Mouse (Mus musculus) B cell, adult (primary cell): ENCODE data around the gene Rhebl1. TPM values are rescaled to one million over a fixed set of nuclear protein-coding genes. Genes with fewer than 3 reads are reported as not detected.

Experiments used
- total RNA-seq: library from RNA; stranded (reverse); gene quantifications from 4 replicates; pipeline ENCODE4 v1.2.4, GENCODE M21; 2023; ENCODE audit not compliant: inconsistent age

Rhebl1 gene
- total RNA-seq = 18.3 to 23.1 TPM (median 21.3 TPM) in 4 replicates

GRCm38 (mm10) chr15:98893940-98894745 lies at the start of gene Rhebl1:
Gene Rhebl1 (minus strand): TSS chr15:98894540.

DNA sequence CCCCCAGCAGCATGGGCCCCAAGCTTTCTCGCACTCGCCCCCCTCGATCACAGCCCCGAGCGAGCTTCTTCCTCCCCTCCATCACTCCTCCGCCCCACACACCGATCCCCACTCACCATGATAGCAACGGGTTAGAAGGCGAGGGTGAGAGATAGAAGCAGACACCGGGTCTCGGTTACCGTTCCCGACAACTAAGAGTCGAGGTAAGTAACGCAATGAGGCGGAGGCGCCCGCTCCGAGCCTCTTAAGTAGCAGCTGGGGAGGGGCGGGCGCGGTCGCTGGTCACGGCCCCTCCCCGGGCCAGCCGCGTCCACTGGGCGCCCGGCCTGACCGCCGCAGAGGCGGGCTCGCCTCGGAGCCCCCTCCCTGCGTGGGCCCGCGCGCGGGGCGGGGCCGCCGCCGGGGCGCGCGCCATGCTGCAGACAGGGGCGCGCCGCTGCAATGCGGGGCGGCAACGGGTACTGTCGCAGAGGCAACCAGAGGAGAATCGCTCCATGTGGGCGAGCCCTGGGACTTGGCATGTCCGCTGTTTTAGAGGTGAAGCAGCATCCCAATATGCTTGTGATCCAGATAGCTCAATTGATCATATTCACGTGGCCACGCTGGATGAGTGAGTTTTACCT lies 40.0 kb upstream of the Rhebl1 start, which contains the start of gene Tuba1b:
TSS of gene Tuba1b (minus strand) at position 349 of the 623 bp plus-strand sequence.

DNA sequence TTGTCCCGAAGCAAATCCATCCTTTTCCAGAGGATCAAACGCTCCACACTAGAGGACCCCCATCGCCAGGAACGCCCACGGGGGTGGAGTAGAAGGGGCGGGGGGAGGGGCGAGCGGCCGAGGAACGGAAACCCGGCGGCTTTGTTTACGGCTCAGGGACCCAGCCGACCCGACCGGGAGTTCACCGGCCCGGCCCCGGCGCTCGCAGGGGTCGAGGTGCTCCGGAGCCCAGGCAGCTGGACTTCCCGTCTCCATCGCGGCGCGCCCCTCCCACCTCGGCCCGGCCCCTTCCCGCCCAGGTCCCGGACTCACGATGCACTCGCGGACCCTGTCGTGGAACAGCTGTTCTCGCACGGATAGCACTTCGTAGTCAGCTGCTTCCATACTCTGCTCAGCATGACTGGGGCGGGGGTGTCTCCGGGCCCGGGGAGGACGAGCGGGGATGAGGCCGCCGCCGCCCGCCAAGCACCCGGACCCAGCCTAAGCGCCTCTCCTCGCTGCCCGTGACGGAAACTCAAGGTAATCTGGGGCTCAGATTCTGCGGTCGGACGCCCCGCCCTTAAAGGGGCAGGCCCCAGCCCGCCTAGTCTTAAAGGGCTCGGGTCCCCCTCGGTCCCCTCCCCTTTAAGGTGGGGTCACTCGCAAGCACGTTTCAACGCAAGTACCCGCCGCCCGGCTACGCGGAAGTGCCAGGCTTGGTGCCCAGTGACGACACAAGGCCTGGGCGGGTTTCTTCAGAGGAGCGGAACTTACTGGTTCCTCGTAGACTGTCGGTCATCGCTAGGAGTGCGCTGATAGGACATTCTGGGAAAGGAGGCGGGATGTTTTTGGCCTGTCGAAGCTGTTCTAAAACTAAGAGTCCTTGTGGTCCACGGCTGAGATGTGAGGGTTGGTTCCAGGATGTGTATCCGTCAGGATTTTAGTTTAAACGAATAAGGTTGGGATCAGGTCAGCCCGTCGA lies 23.5 kb upstream of the Rhebl1 start, which contains the start of gene Lmbr1l:
TSS of gene Lmbr1l (minus strand) at position 694 of the 961 bp plus-strand sequence.

GRCm38 (mm10) chr15:98897928-98898800 lies 3.8 kb upstream of the Rhebl1 start, which contains the start of gene Dhh:
Gene Dhh (minus strand): TSS chr15:98898540.

GRCm38 (mm10) chr15:98871070-98871915 lies 23.0 kb downstream of the Rhebl1 start, which contains the start of gene Kmt2d:
Gene Kmt2d (minus strand): TSS chr15:98871204.

DNA sequence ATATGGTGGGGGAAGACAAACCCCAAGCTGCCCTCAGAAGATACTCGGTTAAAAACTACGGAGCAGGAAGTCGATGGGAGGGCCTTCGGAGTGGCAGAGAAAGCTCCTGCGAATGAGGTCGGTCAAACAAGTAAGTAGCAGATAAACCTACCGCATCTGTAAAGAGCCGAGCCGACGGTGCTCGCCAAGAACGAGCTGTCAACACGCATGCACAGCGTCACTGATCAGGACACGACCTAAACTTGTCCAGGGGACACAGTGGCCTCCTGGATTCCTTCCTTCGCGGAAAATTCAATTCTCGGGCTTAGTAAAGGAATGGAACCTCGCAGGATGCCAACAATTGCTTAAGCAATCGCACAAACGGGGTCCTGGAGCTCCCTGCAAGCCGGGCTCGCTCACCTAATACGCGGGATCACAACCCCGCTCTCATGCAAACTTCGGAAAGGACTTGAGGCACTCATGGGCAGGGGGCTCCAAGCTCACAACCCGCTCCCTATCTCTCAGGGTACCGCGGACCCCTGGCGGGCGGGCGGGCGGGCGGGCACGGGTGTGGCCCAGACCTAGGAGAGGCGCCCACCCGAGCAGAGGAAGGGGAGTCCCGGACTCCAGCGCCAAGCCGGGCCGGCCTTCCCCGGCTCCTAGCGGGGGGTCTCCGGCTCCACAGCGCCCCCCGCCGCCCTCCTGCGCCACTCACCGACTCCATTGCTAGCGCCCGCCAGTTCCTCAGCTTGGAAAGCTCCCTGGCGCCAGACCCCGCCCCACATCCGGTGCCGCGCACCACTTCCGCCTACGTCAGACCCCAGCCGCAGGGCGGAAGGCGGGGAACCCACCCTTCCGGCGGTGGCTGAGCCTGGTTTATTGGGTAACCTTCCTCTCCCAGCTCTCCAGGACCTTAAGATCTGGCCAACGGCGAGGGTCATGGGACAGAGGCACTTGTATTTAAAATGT lies 63.3 kb downstream of the Rhebl1 start, which contains the start of gene Prkag1:
TSS of gene Prkag1 (minus strand) at position 786 of the 948 bp plus-strand sequence.

Other genes with a start within 250 kb of the Rhebl1 start
- 129 to 154 TPM (median 140 TPM) in 4 replicates for gene Ddx23, start 231.6 kb downstream of the Rhebl1 start, total RNA-seq
- gene Rnd1, start 217.1 kb downstream of the Rhebl1 start, total RNA-seq = 0.63 to 1.6 TPM in 2 of 4 replicates, not detected in the others
- gene Ccdc65, start 186.3 kb downstream of the Rhebl1 start, total RNA-seq = not detected in 4 replicates
- gene Fkbp11, start 166.3 kb downstream of the Rhebl1 start, total RNA-seq = 15.1 to 21.5 TPM (median 17.9 TPM) in 4 replicates
- 87.1 to 90.8 TPM (median 87.3 TPM) in 4 replicates for gene Arf3, start 131.3 kb downstream of the Rhebl1 start, total RNA-seq
- gene Wnt10b, start 116.4 kb downstream of the Rhebl1 start, total RNA-seq = 0.29 to 1.7 TPM (median 1.0 TPM) in 4 replicates
- gene Wnt1, start 104.7 kb downstream of the Rhebl1 start, total RNA-seq = not detected in 4 replicates
- 0.27 to 0.60 TPM (median 0.48 TPM) in 4 replicates for gene Ddn, start 85.0 kb downstream of the Rhebl1 start, total RNA-seq
- 75.5 to 85.9 TPM (median 77.7 TPM) in 4 replicates for gene Prkag1, start 63.0 kb downstream of the Rhebl1 start, total RNA-seq
- 168 to 182 TPM (median 176 TPM) in 4 replicates for gene Kmt2d, start 23.3 kb downstream of the Rhebl1 start, total RNA-seq
- gene Dhh, start 4.0 kb upstream of the Rhebl1 start, total RNA-seq = 0.80 TPM in 1 of 4 replicates, not detected in the others
- 228 to 245 TPM (median 238 TPM) in 4 replicates for gene Lmbr1l, start 23.7 kb upstream of the Rhebl1 start, total RNA-seq
- gene Tuba1b, start 40.0 kb upstream of the Rhebl1 start, total RNA-seq = 147 to 162 TPM (median 158 TPM) in 4 replicates
- not detected in 4 replicates for gene Gm49450, start 59.0 kb upstream of the Rhebl1 start, total RNA-seq
- gene Tuba1a, start 59.2 kb upstream of the Rhebl1 start, total RNA-seq = 132 to 146 TPM (median 141 TPM) in 4 replicates
- gene Tuba1c, start 135.4 kb upstream of the Rhebl1 start, total RNA-seq = 66.8 to 74.7 TPM (median 73.4 TPM) in 4 replicates
- not detected in 4 replicates for gene Prph, start 160.6 kb upstream of the Rhebl1 start, total RNA-seq
- gene Troap, start 180.0 kb upstream of the Rhebl1 start, total RNA-seq = 0.87 to 1.8 TPM (median 1.6 TPM) in 4 replicates
- gene C1ql4, start 193.3 kb upstream of the Rhebl1 start, total RNA-seq = not detected in 4 replicates
- gene Dnajc22, start 198.6 kb upstream of the Rhebl1 start, total RNA-seq = 0.33 TPM in 1 of 4 replicates, not detected in the others
- not detected in 4 replicates for gene Spats2, start 231.4 kb upstream of the Rhebl1 start, total RNA-seq